Mouse (Mus musculus) embryonic facial prominence, embryonic 12.5 days (tissue): ENCODE results near the gene Siah1a. TPM values are rescaled to one million over a fixed set of nuclear protein-coding genes. Genes with fewer than 3 reads are reported as not detected.

Source experiments
- ATAC-seq: fragments of 200-750 bp; cut with Nextera tagmentation; 2 replicates; pipeline ENCODE4 v1.8.0; 2017; ENCODE audit not compliant: insufficient number of reproducible peaks, insufficient read depth, low FRiP score, low TSS enrichment
- H3K27ac ChIP-seq: fragments of 300-500 bp; sonication (generic); 2 replicates; pipeline ENCODE4 v1.5.1; 2016; ENCODE audit warnings: mild to moderate bottlenecking
- H3K27me3 ChIP-seq: fragments of 300-500 bp; sonication (generic); 2 replicates; pipeline ENCODE4 v1.6.1; 2016; ENCODE audit warnings: mild to moderate bottlenecking, moderate library complexity
- H3K36me3 ChIP-seq: fragments of 300-500 bp; sonication (generic); 2 replicates; pipeline ENCODE4 v1.6.1; 2016; ENCODE audit warnings: mild to moderate bottlenecking
- H3K4me1 ChIP-seq: fragments of 300-500 bp; sonication (generic); 2 replicates; pipeline ENCODE4 v1.6.1; 2016
- H3K4me2 ChIP-seq: fragments of 300-500 bp; sonication (generic); replicated peaks from 2 replicates; pipeline ENCODE4 v1.6.1; 2016; ENCODE audit warnings: mild to moderate bottlenecking, moderate library complexity
- H3K4me3 ChIP-seq: fragments of 300-500 bp; sonication (generic); 2 replicates; pipeline ENCODE4 v1.5.1; 2016; ENCODE audit warnings: mild to moderate bottlenecking
- H3K9ac ChIP-seq: fragments of 300-500 bp; sonication (generic); 2 replicates; pipeline ENCODE4 v1.6.1; 2016; ENCODE audit warnings: mild to moderate bottlenecking, moderate library complexity
- H3K9me3 ChIP-seq: fragments of 300-500 bp; sonication (generic); 2 replicates; pipeline ENCODE4 v1.6.1; 2016; ENCODE audit warnings: mild to moderate bottlenecking, moderate library complexity
- WGBS: fragments of 180-500 bp; shearing (Covaris S2); methylation state at CpG from one replicate; pipeline ENCODE4 v1.1.7; 2016; 5-methylcytosine and 5-hydroxymethylcytosine counted together
- polyA plus RNA-seq: library from polyadenylated mRNA; unstranded; fragments of >200 nt; fragmentation: Nextera tagmentation; extraction: Ambion mirVana; gene quantifications from 2 replicates; pipeline ENCODE4 v1.2.1, GENCODE M21; 2016

Gene Siah1a
- 74.1 and 74.5 TPM in 2 replicates for polyA plus RNA-seq

DNA sequence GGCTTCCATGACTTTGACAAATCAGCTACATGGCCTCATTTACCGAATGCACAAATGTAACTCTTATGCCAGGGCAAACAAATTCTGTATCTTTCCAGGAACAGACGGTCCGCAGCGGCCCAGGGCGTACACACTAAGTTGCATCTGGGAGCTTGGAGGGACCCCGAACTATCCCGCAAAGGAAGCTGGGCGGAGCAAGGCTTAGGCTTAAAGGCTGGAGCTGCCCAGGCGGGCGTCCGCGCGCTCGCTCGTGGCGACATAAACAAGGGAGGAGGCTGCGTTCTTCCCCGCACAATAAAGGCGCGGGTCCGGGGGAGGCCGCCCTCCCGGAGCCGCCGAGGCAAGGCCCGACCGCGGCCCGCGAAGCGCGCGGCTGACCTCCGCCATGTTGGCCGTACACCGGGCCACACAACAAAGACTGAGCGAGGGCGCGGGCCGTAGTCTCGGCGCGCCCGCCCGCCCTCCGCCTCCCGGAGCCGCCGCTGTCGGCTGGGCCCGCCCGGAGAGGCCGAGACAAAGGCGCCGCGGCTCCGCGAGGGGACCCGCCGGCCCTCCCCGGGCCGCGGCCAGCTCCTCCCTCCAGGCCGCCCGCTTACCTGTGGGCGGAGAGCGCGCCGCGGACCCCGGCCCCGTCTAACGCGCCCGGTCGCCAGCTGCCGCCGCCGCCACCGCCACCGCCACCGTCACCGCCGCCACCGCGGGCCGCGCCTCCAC, at the start of gene Siah1a, which contains the start of gene Gm10638:
Gene Siah1a, minus strand, starts transcription at position 714 of the 714 bp plus-strand sequence.
Gene Gm10638, plus strand, starts transcription at position 479 of the 714 bp plus-strand sequence.
- peaks cover 13% of the 10 kb centered on the region for H3K4me1 ChIP-seq
- ATAC-seq: peak; percentile 76

DNA sequence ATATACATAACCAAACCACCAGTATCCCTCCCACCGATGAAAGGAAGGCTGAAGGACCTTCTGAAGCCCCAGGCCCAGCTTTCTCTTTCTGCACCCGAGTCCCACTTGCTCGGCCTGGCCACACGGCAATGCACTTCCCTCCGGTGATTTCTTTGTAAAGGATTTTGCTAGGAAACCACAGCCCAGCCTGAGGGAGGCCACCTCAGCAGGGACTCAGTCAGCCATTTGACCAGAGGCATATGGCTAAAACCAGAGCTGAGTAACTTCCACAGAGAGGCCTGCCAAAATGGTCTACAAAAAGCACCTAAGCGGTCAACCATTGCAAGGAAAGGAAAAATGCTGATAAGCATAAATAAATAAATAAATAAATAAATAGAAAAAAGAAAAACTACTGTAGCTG, 49.0 kb upstream of the Siah1a start:
- H3K27ac ChIP-seq: no peak overlapping the region
- no peaks in the 10 kb centered on the region for H3K4me1 ChIP-seq
- 52% methylated on average over 6 of the region's 6 CpGs for WGBS
- H3K36me3 ChIP-seq: no peaks in the 10 kb centered on the region
- ATAC-seq: no peak
- H3K27me3 ChIP-seq: no peaks in the 10 kb centered on the region
- H3K4me3 ChIP-seq: no peak overlapping the region
- H3K9ac ChIP-seq: no peak overlapping the region
- no peak overlapping the region for H3K4me2 ChIP-seq
- no peaks in the 10 kb centered on the region for H3K9me3 ChIP-seq

More for the DNA sequence above, at the start of gene Siah1a, which contains the start of gene Gm10638:
- peak within 1 kb of the TSS; percentile 99 for H3K9ac ChIP-seq
- H3K9me3 ChIP-seq: no peaks in the 10 kb centered on the region
- WGBS: under 1% methylated on average over 58 of the region's 88 CpGs
- peak within 1 kb of the TSS; percentile 98 for H3K27ac ChIP-seq
- peak within 1 kb of the TSS; percentile 90 for H3K4me3 ChIP-seq
- peak within 1 kb of the TSS; percentile 63 for H3K4me2 ChIP-seq
- H3K36me3 ChIP-seq: no peaks in the 10 kb centered on the region
- no peaks in the 10 kb centered on the region for H3K27me3 ChIP-seq

DNA sequence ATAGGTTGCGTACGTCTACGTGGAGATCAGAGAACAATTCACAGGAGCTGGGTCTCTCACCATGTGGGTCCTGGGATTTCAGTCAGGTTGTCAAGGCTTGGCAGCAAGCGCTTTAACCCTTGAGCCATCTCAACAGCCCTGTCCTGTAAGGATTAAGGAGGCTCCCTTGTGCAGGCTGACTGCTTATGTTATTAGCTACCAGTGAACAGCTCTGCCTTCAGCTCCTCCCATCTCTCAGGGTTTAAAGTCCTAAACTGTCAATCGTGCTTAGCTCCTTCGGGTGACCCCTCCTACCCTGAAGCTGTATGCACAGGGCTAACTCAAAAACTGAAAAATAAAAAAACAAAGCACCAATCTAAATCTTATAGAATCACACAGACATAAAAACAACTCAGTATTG, 45.8 kb upstream of the Siah1a start:
- Histone ChIP-seq H3K9ac (no peak overlapping the region), H3K4me3 (no peak overlapping the region), H3K27ac (no peak overlapping the region), H3K4me2 (no peak overlapping the region), H3K9me3 (no peaks in the 10 kb centered on the region), H3K36me3 (no peaks in the 10 kb centered on the region), H3K4me1 (peaks cover 13% of the 10 kb centered on the region), H3K27me3 (no peaks in the 10 kb centered on the region)
- 77% methylated on average over 6 of the region's 6 CpGs for WGBS
- no peak for ATAC-seq

DNA sequence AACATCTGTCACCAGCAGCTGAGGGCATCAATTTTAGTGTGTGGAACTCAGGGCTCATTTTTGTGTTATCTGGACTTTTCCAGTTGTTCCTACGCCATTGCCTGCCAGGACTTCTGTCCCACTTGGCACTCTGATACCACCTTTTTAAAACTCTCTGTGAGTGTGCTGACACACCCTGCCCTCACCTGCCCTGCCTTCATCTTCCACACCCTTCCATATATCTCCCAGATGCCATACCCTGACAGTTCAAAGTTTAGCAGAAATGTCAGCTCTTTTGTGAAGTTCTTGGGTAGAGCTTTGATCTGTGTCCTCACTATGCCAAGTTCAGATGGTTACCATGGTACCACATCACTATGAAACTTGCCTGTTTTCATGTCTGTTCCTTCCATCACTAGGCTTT, 43.8 kb upstream of the Siah1a start:
- H3K4me3 ChIP-seq: no peak overlapping the region
- no peak overlapping the region for H3K9ac ChIP-seq
- no peak overlapping the region for H3K27ac ChIP-seq
- H3K4me1 ChIP-seq: peaks cover 13% of the 10 kb centered on the region
- H3K4me2 ChIP-seq: no peak overlapping the region
- no peaks in the 10 kb centered on the region for H3K9me3 ChIP-seq
- no peaks in the 10 kb centered on the region for H3K27me3 ChIP-seq
- 93% methylated on average over 1 of the region's 1 CpGs for WGBS
- no peaks in the 10 kb centered on the region for H3K36me3 ChIP-seq
- ATAC-seq: no peak

DNA sequence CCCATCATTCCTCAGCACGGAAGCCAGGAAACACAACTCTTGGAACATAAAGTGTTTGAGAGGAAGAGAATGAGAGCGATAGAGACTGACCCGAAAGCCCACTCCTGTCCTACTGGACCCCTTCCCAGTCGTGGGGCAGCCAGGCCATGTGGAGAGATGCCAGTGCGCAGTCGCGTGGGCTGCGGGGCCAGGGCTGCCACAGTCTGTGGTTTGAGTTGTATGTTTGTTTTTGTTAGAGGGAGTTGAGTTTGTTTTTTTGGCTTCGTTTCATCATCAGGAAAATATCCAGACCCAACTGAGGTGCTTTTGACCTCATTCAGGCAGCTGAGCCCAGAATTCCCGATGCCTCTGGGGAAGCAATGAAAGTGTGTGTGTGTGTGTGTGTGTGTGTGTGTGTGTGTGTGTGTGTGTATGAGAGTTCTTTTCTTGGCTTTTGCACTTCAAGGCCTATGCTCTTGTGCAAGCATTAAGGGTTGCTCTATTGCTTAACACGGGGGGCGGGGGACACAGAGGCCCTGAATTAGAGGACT, 42.2 kb upstream of the Siah1a start:
- 53% methylated on average over 12 of the region's 12 CpGs for WGBS
- ATAC-seq: no peak
- H3K9ac ChIP-seq: no peak overlapping the region
- peaks cover 13% of the 10 kb centered on the region for H3K4me1 ChIP-seq
- no peaks in the 10 kb centered on the region for H3K9me3 ChIP-seq
- no peak overlapping the region for H3K4me3 ChIP-seq
- H3K4me2 ChIP-seq: no peak overlapping the region; the same call in 1 of the 2 replicates
- H3K27ac ChIP-seq: peak overlapping the region; percentile 60; the same call in 1 of the 2 replicates
- no peaks in the 10 kb centered on the region for H3K36me3 ChIP-seq
- H3K27me3 ChIP-seq: no peaks in the 10 kb centered on the region

DNA sequence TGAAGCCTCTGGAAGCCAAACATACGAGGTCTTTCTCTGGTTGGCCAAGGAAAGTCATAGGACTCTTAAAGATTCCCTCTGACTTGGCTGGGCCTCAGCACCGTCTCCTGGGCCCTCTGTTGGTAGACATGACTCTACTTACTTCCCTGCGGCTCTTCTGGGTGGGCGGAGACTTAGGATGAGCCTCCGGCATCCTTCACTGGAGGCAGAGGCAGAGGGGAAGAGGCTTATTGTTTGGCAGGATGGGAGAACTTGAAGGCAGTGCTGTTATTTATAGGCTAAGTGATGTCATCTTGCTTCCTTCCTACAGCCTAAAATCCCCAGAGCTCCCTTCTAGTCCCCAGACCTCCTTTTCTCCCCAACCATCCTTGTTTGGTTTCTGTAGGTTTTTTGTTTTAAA, 40.8 kb upstream of the Siah1a start:
- H3K4me1 ChIP-seq: peaks cover 13% of the 10 kb centered on the region
- no peaks in the 10 kb centered on the region for H3K36me3 ChIP-seq
- H3K9ac ChIP-seq: no peak overlapping the region
- no peak overlapping the region for H3K27ac ChIP-seq
- H3K9me3 ChIP-seq: no peaks in the 10 kb centered on the region
- no peak for ATAC-seq
- no peaks in the 10 kb centered on the region for H3K27me3 ChIP-seq
- WGBS: 45% methylated on average over 5 of the region's 5 CpGs
- no peak overlapping the region for H3K4me2 ChIP-seq
- H3K4me3 ChIP-seq: no peak overlapping the region

DNA sequence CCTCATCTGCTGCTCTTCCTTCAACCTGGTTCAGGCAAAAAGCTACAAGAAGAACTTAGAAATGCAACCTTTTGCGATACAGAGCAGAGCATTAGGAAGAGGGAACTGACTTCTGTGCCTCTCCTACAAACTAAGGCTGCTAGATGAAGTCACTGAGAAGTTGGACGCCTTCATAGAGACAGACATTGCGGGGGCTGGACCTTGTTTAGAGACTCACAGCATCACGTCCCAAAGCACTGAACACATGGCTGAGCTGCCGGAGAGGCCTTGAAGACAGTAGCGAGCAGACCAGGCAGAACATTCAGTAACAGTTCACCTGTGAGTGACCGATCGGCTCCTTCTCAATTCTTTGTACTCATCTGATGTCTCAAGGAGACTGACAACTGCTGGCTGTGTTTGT, 35.4 kb upstream of the Siah1a start:
- Histone ChIP-seq H3K4me3 (no peak overlapping the region), H3K4me2 (no peak overlapping the region), H3K27ac (no peak overlapping the region), H3K9me3 (no peaks in the 10 kb centered on the region), H3K9ac (no peak overlapping the region), H3K27me3 (no peaks in the 10 kb centered on the region), H3K4me1 (no peaks in the 10 kb centered on the region), H3K36me3 (no peaks in the 10 kb centered on the region)
- 95% methylated on average over 8 of the region's 8 CpGs for WGBS
- no peak for ATAC-seq

DNA sequence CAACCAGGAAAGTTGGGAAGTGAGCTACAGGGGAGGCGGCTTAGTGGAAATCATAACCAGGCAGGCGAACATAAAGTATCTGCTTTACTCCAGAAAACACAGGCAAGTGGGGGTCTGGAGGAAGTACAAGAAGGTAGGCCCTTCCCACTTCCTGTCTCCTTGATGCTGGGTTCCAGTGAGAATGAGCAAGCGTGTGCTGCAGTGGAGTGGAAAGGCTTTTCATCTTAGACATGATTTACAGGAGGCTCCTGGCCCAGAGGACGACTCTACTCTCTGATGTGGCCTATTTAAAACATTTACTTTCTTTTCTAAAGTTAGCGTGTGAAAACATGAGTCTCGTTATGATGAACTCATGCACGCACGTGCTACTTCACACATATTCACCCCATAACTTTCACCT, 33.5 kb upstream of the Siah1a start:
- no peak for ATAC-seq
- Histone ChIP-seq H3K27ac (0 out of 2 replicates have a peak overlapping the region, but pooled peaks have one; percentile 13), H3K27me3 (no peaks in the 10 kb centered on the region), H3K9me3 (no peaks in the 10 kb centered on the region), H3K36me3 (no peaks in the 10 kb centered on the region), H3K9ac (no peak overlapping the region), H3K4me2 (no peak overlapping the region), H3K4me3 (no peak overlapping the region), H3K4me1 (no peaks in the 10 kb centered on the region)
- 80% methylated on average over 8 of the region's 8 CpGs for WGBS

DNA sequence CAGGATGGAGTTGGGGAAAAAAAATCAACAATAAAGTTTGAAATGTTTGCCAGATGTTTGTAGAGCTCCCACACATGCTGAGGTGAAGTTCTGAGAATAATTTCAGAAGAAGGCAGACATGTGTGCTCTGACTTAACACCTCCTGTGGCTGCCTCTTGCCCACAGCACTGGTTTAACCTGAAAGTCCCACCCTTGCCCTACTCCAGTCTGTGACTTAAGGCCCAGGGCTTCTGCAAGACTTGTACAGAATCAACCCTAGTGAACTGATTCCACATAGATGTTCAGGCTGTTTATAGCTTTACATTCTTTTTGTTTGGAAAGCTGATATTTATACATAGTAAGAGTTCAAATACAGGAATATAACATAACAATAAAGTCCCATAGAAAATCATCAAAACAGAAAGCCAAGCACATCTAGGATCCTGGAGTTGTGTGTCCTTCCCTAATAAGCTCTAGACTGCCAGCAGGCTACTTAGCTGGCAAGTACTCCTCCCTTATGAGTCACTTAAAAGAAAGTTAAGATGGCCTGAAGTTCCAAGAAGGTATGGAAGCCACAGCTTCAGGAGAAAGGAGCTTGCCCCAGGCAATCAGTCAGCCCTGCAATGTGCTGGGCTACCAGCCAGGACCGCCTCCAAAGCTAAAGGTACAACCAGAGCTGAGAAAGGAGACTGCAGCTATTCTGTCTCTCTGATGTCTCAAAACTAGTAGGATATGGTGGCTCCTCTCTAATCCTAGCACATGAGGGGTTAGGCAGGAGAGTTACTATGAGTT, 24.4 kb upstream of the Siah1a start:
- no peak overlapping the region for H3K9ac ChIP-seq

DNA sequence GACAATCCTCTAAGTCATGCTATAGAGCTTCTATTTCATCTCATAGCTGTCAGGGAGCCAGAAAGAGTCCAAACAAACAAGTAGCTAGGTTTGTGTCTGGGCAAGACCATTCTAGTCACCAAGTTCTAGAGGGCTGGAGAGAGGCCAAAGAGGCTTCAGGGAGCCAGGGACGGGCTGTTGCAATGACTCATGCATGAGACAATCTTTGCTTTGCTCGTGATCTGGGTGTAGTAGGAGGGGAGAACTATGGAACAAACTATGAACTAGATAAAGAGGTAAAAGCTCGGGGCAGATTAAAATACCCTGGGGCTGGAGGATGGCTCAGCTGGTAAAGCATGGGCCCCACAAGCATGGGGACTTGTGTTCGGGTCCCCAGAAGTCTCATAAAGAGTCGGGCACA, 22.8 kb upstream of the Siah1a start:
- H3K27ac ChIP-seq: no peak overlapping the region
- H3K36me3 ChIP-seq: no peaks in the 10 kb centered on the region
- no peak for ATAC-seq
- H3K4me3 ChIP-seq: no peak overlapping the region
- H3K9me3 ChIP-seq: no peaks in the 10 kb centered on the region
- no peak overlapping the region for H3K4me2 ChIP-seq
- WGBS: 75% methylated on average over 5 of the region's 5 CpGs
- no peaks in the 10 kb centered on the region for H3K27me3 ChIP-seq
- H3K9ac ChIP-seq: no peak overlapping the region
- H3K4me1 ChIP-seq: no peaks in the 10 kb centered on the region

More for the DNA sequence above, 24.4 kb upstream of the Siah1a start:
- WGBS: 57% methylated on average over 1 of the region's 1 CpGs
- Histone ChIP-seq H3K9me3 (no peaks in the 10 kb centered on the region), H3K27me3 (no peaks in the 10 kb centered on the region), H3K27ac (no peak overlapping the region), H3K4me2 (no peak overlapping the region), H3K4me1 (no peaks in the 10 kb centered on the region), H3K36me3 (no peaks in the 10 kb centered on the region), H3K4me3 (no peak overlapping the region)
- ATAC-seq: no peak

DNA sequence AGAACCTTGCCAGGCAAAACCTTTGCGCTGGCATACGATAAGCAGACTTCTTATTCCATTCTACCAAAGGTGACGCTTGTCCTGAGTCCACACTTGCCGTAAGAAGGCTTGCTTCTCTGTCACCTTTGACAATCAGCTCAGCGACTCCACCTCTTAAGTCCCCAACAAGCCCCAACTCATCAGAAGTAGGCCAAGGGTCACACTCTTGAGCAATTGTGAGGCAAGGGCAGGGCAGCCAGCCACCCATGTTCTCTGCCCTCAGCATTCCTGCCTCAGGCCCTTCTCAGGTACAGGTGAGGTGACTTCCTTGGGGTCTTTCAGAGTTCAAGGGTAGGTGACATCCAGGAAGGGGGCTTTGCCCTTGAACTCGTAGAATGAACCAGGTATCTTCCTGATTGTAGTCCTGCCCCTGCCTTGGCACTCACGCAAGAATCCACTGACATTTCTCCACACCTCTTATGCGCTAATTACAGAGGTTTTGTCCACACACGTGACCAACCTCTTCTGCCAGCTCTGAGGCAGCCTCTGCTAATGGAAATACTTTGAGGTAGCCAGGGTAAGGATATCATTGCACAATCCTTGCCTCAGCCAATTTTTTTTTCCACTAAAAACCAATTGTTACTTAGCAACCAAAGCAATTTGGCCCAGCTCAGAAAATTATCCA, 20.9 kb upstream of the Siah1a start:
- Histone ChIP-seq H3K9ac (no peak overlapping the region), H3K27me3 (no peaks in the 10 kb centered on the region), H3K9me3 (no peaks in the 10 kb centered on the region), H3K36me3 (no peaks in the 10 kb centered on the region), H3K4me2 (no peak overlapping the region), H3K27ac (no peak overlapping the region), H3K4me1 (no peaks in the 10 kb centered on the region), H3K4me3 (no peak overlapping the region)
- ATAC-seq: no peak
- 85% methylated on average over 9 of the region's 9 CpGs for WGBS
